In genomic region chr6:99385059-99385604, GRCm38 (mm10) we compare ENCODE assay signal across 9 mouse cellular contexts.
A peak's percentile ranks its signal among the peaks of the same experiment; 100 is the strongest.
DNase-seq lines count a peak whose midpoint lies in the region; ATAC-seq lines count a peak whose summit lies in the region.
"Had no signal": no experiment of that assay in that cellular context is flagged by ENCODE, and none has a peak within 500 bp of the region (broad histone marks: within the 10 kb centered on the region; RNA-seq: fewer than 3 reads in every experiment).

No protein-coding gene starts in this region.

- 86% methylated on average over 2 of the region's 2 CpGs for WGBS in kidney, embryonic 15.5 days
- 85% methylated on average over 2 of the region's 2 CpGs for WGBS in midbrain, embryonic 14.5 days
- 88% methylated on average over 2 of the region's 2 CpGs for WGBS in midbrain, embryonic 15.5 days

- no peak overlapping the region for H3K27ac ChIP-seq in kidney, embryonic 15.5 days
- H3K27ac ChIP-seq in midbrain, embryonic 14.5 days (replicated peaks; ENCODE audit: low read depth, low read length), result no peak overlapping the region
- no peak overlapping the region for H3K27ac ChIP-seq in midbrain, embryonic 15.5 days
- H3K27ac ChIP-seq: limb, embryonic 15.5 days had no signal

- no peak overlapping the region for H3K4me2 ChIP-seq in kidney, embryonic 15.5 days
- H3K4me2 ChIP-seq in midbrain, embryonic 14.5 days (ENCODE audit: low read length), result no peak overlapping the region
- no peak overlapping the region for H3K4me2 ChIP-seq in midbrain, embryonic 15.5 days
- H3K4me2 ChIP-seq: limb, embryonic 15.5 days had no signal

- H3K9ac ChIP-seq in kidney, embryonic 15.5 days, result no peak overlapping the region
- no peak overlapping the region for H3K9ac ChIP-seq in midbrain, embryonic 14.5 days (replicated peaks; ENCODE audit: low read length)
- no peak overlapping the region for H3K9ac ChIP-seq in midbrain, embryonic 15.5 days
- H3K9ac ChIP-seq: limb, embryonic 15.5 days had no signal

- intact Hi-C loops in heart, postnatal 10 days (cut with DNase I), result loop anchor here (5.0 kb wide), 1 partner anchor 137 kb away; the partner anchor contains the start of gene Foxp1

- no peak for ATAC-seq in kidney, embryonic 15.5 days (replicated peaks; ENCODE audit: low FRiP score)
- ATAC-seq in neutrophil, adult 5-6 weeks (ENCODE audit: extremely low read depth, insufficient number of reproducible peaks, low FRiP score, poor library complexity, severe bottlenecking), result peak; percentile 31; the same call in 1 of the 2 replicates
- ATAC-seq in midbrain, embryonic 14.5 days (ENCODE audit: low FRiP score, low TSS enrichment), result no peak
- no peak for ATAC-seq in midbrain, embryonic 15.5 days (replicated peaks)

- H3K9me3 ChIP-seq in kidney, embryonic 15.5 days (replicated peaks), result no peaks in the 10 kb centered on the region
- no peaks in the 10 kb centered on the region for H3K9me3 ChIP-seq in midbrain, embryonic 14.5 days (ENCODE audit: control insufficient read depth, low read length)
- no peaks in the 10 kb centered on the region for H3K9me3 ChIP-seq in midbrain, embryonic 15.5 days
- H3K9me3 ChIP-seq: limb, embryonic 15.5 days had no signal

- H3K36me3 ChIP-seq in kidney, embryonic 15.5 days, result peaks cover 6% of the 10 kb centered on the region; the same call in 1 of the 2 replicates
- H3K36me3 ChIP-seq in midbrain, embryonic 14.5 days (ENCODE audit: control insufficient read depth, insufficient read depth, low read length), result no peaks in the 10 kb centered on the region
- no peaks in the 10 kb centered on the region for H3K36me3 ChIP-seq in midbrain, embryonic 15.5 days (replicated peaks)
- H3K36me3 ChIP-seq: limb, embryonic 15.5 days had no signal

- peaks cover 12% of the 10 kb centered on the region for H3K27me3 ChIP-seq in kidney, embryonic 15.5 days
- H3K27me3 ChIP-seq in midbrain, embryonic 14.5 days (ENCODE audit: control insufficient read depth, insufficient read depth, low read length), result no peaks in the 10 kb centered on the region
- no peaks in the 10 kb centered on the region for H3K27me3 ChIP-seq in midbrain, embryonic 15.5 days (replicated peaks)
- H3K27me3 ChIP-seq: limb, embryonic 15.5 days had no signal

- H3K4me3 ChIP-seq in kidney, embryonic 15.5 days (replicated peaks), result no peak overlapping the region
- H3K4me3 ChIP-seq in midbrain, embryonic 14.5 days (replicated peaks; ENCODE audit: low read depth, low read length), result no peak overlapping the region
- H3K4me3 ChIP-seq in midbrain, embryonic 15.5 days, result no peak overlapping the region
- H3K4me3 ChIP-seq: limb, embryonic 15.5 days had no signal

- peak; percentile 14 for DNase-seq in kidney, adult 11 months
- peak; percentile 71 for DNase-seq in T-cell, adult 2 months (ENCODE audit: low spot score)
- DNase-seq in heart, postnatal 10 days, result peak; percentile 37 to 42
- DNase-seq in urinary bladder, adult 18-20 months (ENCODE audit: low spot score in 2 of 2), result no peak
- no peak for DNase-seq in midbrain, embryonic 14.5 days

- H3K4me1 ChIP-seq in kidney, embryonic 15.5 days, result peaks cover 21% of the 10 kb centered on the region
- no peaks in the 10 kb centered on the region for H3K4me1 ChIP-seq in midbrain, embryonic 14.5 days (ENCODE audit: control insufficient read depth, insufficient read depth, low read length)
- no peaks in the 10 kb centered on the region for H3K4me1 ChIP-seq in midbrain, embryonic 15.5 days

Comparison
In these comparisons a context has a peak if more than half of its experiments do, and no peak if none do; other contexts are left out.
1. DNase-seq: peak in kidney, adult 11 months (single experiment), T-cell, adult 2 months (single experiment) and heart, postnatal 10 days (2 of 2); none in urinary bladder, adult 18-20 months (0 of 2) and midbrain, embryonic 14.5 days (single experiment).